Mouse (Mus musculus): ENCODE data around the gene Lefty1. TPM values are rescaled to one million over a fixed set of nuclear protein-coding genes. Genes with fewer than 3 reads are reported as not detected.
A peak's percentile ranks its signal among the peaks of the same experiment; 100 is the strongest.

The Lefty1 gene
- total and polyA plus RNA-seq, 2 experiments from 2014 or later = 0.29 TPM; not detected in 1

DNA sequence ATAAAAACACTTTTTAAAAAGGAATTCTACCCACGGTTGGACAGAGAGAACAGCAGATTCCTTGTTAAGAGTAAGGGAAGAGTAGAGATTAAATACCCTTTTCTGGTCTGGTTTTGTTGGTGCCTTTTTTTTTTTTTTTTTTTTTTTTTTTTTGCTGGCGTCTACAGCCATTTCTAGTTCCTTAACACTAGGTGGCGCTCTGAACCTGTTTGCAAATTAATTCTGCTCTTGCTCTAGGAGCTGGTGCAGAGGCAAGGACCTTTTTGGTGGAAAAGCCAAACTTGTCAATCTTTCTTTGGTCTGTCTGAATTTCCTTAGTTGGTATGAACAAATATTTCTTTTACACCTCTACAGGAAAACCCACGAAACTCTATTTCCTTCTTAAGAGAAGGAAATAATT lies 33.7 kb upstream of the Lefty1 start:
- Histone ChIP-seq H3K4me1 (ENCODE audit: insufficient read depth, low read length) (peaks cover 6% of the 10 kb centered on the region; the same call in 1 of the 2 replicates), H3K9me3 (ENCODE audit: low read length) (no peaks in the 10 kb centered on the region), H3K4me2 (ENCODE audit: low read depth, low read length) (no peak overlapping the region), H3K27ac (no peak overlapping the region), H3K4me3 (ENCODE audit: low read length) (no peak overlapping the region), H3K36me3 (ENCODE audit: insufficient read depth, low read length) (no peaks in the 10 kb centered on the region), H3K9ac (replicated peaks; ENCODE audit: low read length) (no peak overlapping the region), H3K27me3 (ENCODE audit: insufficient read depth, low read length) (no peaks in the 10 kb centered on the region)
- WGBS = under 1% methylated on average over 4 of the region's 4 CpGs
- DNase-seq (ENCODE audit: low spot score) = peak; percentile 88
- no peak for ATAC-seq
- peak; percentile 80 for TF ChIP-seq CTCF (IDR thresholded peaks at IDR 0.05; ENCODE audit: low read depth)

DNA sequence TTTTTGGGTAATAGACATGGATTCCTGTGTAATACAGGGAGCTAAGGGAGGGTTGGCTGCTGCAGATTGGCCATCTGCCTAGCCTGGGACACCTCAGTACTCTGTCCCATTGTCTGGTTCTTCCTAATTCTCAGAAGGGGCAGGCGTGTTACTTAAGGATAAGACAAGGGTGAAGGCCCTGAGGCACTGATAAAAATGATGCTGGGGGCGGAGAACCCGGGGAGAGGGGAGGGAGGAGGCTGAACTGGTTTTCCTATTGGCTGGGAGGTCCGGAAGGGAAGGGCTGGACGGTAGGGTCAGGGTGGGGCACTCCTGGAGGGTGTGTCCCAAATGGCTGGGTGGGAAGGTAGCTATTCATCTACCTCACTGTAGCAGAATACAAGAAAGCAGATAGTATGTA lies 31.9 kb upstream of the Lefty1 start:
- Histone ChIP-seq H3K36me3 (ENCODE audit: insufficient read depth, low read length) (peaks cover 13% of the 10 kb centered on the region; the same call in 1 of the 2 replicates), H3K4me1 (ENCODE audit: insufficient read depth, low read length) (peaks cover 6% of the 10 kb centered on the region; the same call in 1 of the 2 replicates), H3K9ac (replicated peaks; ENCODE audit: low read length) (no peak overlapping the region), H3K4me3 (ENCODE audit: low read length) (no peak overlapping the region), H3K4me2 (ENCODE audit: low read depth, low read length) (no peak overlapping the region), H3K9me3 (ENCODE audit: low read length) (no peaks in the 10 kb centered on the region), H3K27ac (no peak overlapping the region), H3K27me3 (ENCODE audit: insufficient read depth, low read length) (no peaks in the 10 kb centered on the region)
- TF ChIP-seq CTCF (IDR thresholded peaks at IDR 0.05; ENCODE audit: low read depth) = no peak
- DNase-seq (ENCODE audit: low spot score) = no peak
- WGBS = 37% methylated on average over 5 of the region's 5 CpGs
- ATAC-seq = no peak

DNA sequence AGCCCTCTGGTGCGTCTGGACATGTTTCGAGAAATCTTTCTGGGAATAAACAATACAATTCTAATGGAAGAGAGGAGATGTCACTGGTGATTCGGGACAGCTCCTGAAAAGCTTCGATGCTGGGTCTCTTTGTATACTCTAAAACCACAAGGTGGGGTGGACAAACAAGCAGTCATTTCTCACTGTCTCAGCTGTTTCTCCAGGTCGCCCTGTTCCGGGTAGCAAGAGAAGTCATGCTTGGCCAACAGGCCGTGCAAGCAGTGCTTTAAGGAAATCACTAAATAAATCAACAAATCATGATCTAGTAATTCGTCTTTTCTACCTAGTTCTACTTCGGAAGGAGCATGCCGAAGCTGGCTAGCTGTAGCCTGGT lies 31.2 kb upstream of the Lefty1 start:
- H3K36me3 ChIP-seq (ENCODE audit: insufficient read depth, low read length) = peaks cover 17% of the 10 kb centered on the region
- H3K9ac ChIP-seq (replicated peaks; ENCODE audit: low read length) = peak overlapping the region; percentile 84; the same call in 1 of the 2 replicates
- WGBS = 31% methylated on average over 10 of the region's 10 CpGs
- DNase-seq (ENCODE audit: low spot score) (no peak), ATAC-seq (no peak)
- H3K4me2 ChIP-seq (ENCODE audit: low read depth, low read length) = peak overlapping the region; percentile 92
- peak overlapping the region; percentile 83 for H3K4me3 ChIP-seq (ENCODE audit: low read length)
- peaks cover 6% of the 10 kb centered on the region; the same call in 1 of the 2 replicates for H3K4me1 ChIP-seq (ENCODE audit: insufficient read depth, low read length)
- no peak for TF ChIP-seq CTCF (IDR thresholded peaks at IDR 0.05; ENCODE audit: low read depth)
- H3K27me3 ChIP-seq (ENCODE audit: insufficient read depth, low read length) = no peaks in the 10 kb centered on the region
- H3K27ac ChIP-seq = peak overlapping the region; percentile 92; the same call in 1 of the 2 replicates
- H3K9me3 ChIP-seq (ENCODE audit: low read length) = no peaks in the 10 kb centered on the region

DNA sequence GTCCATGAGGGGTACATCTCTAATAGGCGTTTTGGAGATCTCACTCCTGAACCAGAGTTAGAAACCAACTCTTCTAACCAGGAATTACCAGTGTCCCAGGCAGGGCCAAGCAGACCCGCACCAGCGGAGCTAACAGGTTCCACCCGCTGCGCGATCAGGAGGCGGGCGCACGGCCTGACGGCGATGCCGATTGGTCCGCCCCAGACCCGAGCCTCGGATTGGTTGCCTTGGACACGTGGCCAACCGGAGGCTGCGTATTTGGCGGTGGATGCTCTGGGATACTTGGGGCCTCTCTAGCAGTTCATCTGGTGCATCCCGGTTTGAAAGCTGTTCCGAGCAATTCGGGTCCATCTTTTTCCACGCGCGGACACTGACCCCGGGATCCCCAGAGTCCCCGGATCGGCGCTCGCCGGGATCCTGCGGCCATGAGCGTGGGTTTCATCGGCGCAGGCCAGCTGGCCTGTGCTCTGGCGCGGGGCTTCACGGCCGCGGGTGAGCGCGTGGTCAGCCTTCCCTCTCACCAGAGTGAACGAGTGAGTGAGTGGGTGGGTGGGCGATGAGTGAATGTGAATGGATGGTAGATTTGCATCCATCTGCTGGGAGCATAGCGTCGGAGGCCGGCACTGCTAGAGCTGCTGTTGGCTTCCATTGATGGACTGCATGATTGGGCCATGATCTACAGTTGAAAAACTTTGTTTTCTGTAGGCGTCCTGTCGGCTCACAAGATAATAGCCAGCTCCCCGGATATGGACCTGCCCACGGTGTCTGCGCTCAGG lies 30.6 kb upstream of the Lefty1 start, which contains the start of gene Pycr2:
Gene Pycr2, plus strand, starts transcription at position 255 of the 776 bp plus-strand sequence.
- Histone ChIP-seq H3K9me3 (ENCODE audit: low read length) (no peaks in the 10 kb centered on the region), H3K4me1 (ENCODE audit: insufficient read depth, low read length) (peaks cover 6% of the 10 kb centered on the region; the same call in 1 of the 2 replicates), H3K4me3 (ENCODE audit: low read length) (peak within 1 kb of the TSS; percentile 83), H3K9ac (replicated peaks; ENCODE audit: low read length) (peak within 1 kb of the TSS; percentile 84), H3K4me2 (ENCODE audit: low read depth, low read length) (peak within 1 kb of the TSS; percentile 92), H3K27ac (peak within 1 kb of the TSS; percentile 92), H3K36me3 (ENCODE audit: insufficient read depth, low read length) (peaks cover 17% of the 10 kb centered on the region), H3K27me3 (ENCODE audit: insufficient read depth, low read length) (no peaks in the 10 kb centered on the region)
- DNase-seq (ENCODE audit: low spot score) = peak; percentile 97
- no peak for TF ChIP-seq CTCF (IDR thresholded peaks at IDR 0.05; ENCODE audit: low read depth)
- peak; percentile 98 for ATAC-seq
- under 1% methylated on average over 52 of the region's 52 CpGs for WGBS

DNA sequence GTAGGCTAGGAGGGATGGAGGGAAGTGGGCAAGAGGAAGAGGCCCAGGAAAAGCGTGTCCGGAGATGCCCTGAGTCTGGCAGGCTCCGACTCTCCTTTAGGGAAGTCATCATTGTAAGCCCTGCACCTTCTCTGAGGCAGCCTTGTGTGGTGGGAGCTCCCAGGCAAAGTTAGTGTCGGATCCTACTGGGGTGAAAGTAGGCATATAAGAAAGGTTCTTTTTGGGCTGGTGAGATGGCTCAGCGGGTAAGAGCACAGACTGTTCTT lies 30.1 kb upstream of the Lefty1 start:
- Histone ChIP-seq H3K4me1 (ENCODE audit: insufficient read depth, low read length) (peaks cover 6% of the 10 kb centered on the region; the same call in 1 of the 2 replicates), H3K9me3 (ENCODE audit: low read length) (no peaks in the 10 kb centered on the region), H3K4me2 (ENCODE audit: low read depth, low read length) (peak overlapping the region; percentile 92), H3K9ac (replicated peaks; ENCODE audit: low read length) (peak overlapping the region; percentile 84), H3K27me3 (ENCODE audit: insufficient read depth, low read length) (no peaks in the 10 kb centered on the region), H3K27ac (peak overlapping the region; percentile 92), H3K36me3 (ENCODE audit: insufficient read depth, low read length) (peaks cover 17% of the 10 kb centered on the region), H3K4me3 (ENCODE audit: low read length) (peak overlapping the region; percentile 83)
- TF ChIP-seq CTCF (IDR thresholded peaks at IDR 0.05; ENCODE audit: low read depth) = no peak
- no peak for DNase-seq (ENCODE audit: low spot score)
- ATAC-seq = no peak
- 3% methylated on average over 5 of the region's 5 CpGs for WGBS

DNA sequence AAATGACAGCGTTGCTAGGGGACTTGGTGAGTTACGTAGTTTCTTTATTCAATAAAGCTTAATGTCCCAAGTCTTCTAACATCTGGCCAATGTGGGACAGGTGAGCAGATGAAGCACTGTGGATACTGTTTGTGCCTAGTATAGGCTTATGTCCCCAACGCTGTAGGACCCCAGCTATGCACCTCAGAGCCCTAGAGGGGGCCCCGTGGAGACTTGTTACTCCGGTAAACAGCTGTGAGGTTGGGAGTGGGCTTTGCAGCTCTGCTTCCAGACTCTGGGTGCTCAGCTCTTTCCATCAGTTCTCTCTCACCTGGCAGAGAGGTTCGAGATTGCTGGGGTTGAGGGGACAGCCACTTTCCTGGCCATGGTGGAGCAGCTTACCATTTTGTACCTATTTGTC lies 29.5 kb upstream of the Lefty1 start:
- Histone ChIP-seq H3K9me3 (ENCODE audit: low read length) (no peaks in the 10 kb centered on the region), H3K4me3 (ENCODE audit: low read length) (peak overlapping the region; percentile 83), H3K27ac (no peak overlapping the region), H3K36me3 (ENCODE audit: insufficient read depth, low read length) (peaks cover 17% of the 10 kb centered on the region), H3K9ac (replicated peaks; ENCODE audit: low read length) (peak overlapping the region; percentile 84), H3K4me2 (ENCODE audit: low read depth, low read length) (peak overlapping the region; percentile 92), H3K4me1 (ENCODE audit: insufficient read depth, low read length) (peaks cover 6% of the 10 kb centered on the region; the same call in 1 of the 2 replicates), H3K27me3 (ENCODE audit: insufficient read depth, low read length) (no peaks in the 10 kb centered on the region)
- no peak for DNase-seq (ENCODE audit: low spot score)
- ATAC-seq = no peak
- 55% methylated on average over 6 of the region's 6 CpGs for WGBS
- TF ChIP-seq CTCF (IDR thresholded peaks at IDR 0.05; ENCODE audit: low read depth) = no peak

DNA sequence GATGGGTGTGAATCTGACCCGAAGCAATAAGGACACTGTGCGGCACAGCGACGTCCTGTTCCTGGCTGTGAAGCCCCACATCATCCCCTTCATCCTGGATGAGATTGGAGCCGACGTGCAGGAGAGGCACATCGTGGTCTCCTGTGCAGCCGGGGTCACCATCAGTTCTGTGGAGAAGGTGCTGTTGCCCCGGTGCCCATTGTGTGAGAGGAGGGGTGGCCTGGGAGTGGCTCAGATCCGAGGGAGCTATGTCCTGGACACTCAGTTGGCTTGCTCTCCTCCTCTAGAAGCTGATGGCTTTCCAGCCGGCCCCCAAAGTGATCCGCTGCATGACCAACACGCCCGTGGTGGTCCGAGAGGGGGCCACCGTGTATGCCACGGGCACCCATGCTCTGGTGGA lies 28.9 kb upstream of the Lefty1 start:
- DNase-seq (ENCODE audit: low spot score) = no peak
- peaks cover 17% of the 10 kb centered on the region for H3K36me3 ChIP-seq (ENCODE audit: insufficient read depth, low read length)
- peaks cover 6% of the 10 kb centered on the region; the same call in 1 of the 2 replicates for H3K4me1 ChIP-seq (ENCODE audit: insufficient read depth, low read length)
- H3K27ac ChIP-seq = no peak overlapping the region
- no peaks in the 10 kb centered on the region for H3K9me3 ChIP-seq (ENCODE audit: low read length)
- TF ChIP-seq CTCF (IDR thresholded peaks at IDR 0.05; ENCODE audit: low read depth) = no peak
- no peaks in the 10 kb centered on the region for H3K27me3 ChIP-seq (ENCODE audit: insufficient read depth, low read length)
- 0 out of 2 replicates have a peak overlapping the region, but pooled peaks have one; percentile 84 for H3K9ac ChIP-seq (replicated peaks; ENCODE audit: low read length)
- ATAC-seq = no peak
- no peak overlapping the region for H3K4me3 ChIP-seq (ENCODE audit: low read length)
- 96% methylated on average over 17 of the region's 17 CpGs for WGBS
- H3K4me2 ChIP-seq (ENCODE audit: low read depth, low read length) = no peak overlapping the region
